Mouse (Mus musculus) kidney, adult 10 weeks (tissue): Measurements from ENCODE around the gene Acsf3. TPM values are rescaled to one million over a fixed set of nuclear protein-coding genes. Genes with fewer than 3 reads are reported as not detected.

Experiments
- polyA plus RNA-seq: library from polyadenylated mRNA; stranded (reverse); fragments of 350-450 nt; fragmentation: Illumina TruSeq; extraction: RNeasy Lipid Tissue Mini Kit (QIAGEN cat#74804); gene quantifications from one replicate; pipeline ENCODE4 v1.2.3, GENCODE M21; 2014; ENCODE audit warnings: low read depth, low replicate concordance

Gene Acsf3
- 0.73 TPM for polyA plus RNA-seq

DNA sequence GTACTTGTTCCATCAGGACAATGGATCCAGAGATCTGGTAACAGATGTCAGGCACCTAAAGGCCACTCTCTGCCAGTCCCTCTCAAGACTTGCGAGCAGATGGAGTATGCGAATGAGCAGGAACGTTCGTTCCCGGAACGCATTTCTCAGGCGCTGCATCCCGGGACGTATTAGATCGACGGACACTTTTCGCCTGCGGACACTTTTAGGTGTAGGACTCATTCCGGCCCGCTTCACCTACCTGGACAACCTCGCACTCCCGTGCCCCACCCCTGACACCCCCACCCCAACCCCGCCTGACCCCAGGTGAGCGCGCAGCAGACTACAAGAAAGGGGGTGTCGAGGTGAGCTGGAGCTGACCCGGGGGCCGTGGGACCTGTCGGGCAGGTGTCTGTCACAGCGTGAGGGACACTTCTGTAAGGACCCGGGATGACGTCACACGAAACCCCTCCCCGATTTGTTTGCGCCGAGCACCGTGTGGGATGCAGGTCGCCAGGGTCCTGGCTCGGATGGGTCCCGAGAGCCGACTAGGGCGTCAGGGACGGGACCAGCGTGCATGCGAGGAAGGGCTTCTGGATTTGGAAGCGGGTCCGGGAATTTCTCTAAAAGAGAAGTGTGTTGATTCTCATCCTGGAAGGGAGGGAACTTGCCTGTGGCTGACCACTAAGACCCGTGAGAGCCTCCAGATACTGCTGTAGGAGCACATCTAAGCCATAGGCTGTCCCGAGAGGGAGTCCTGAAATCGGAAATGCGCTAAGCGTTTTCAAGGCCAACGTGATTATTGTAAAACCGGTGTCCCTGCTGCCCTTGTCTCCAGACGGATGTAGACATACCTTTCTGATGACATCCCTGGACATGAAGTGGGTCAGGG is at the start of gene Acsf3:
Acsf3 (plus strand) TSS at position 202 of the 871 bp plus-strand sequence.

DNA sequence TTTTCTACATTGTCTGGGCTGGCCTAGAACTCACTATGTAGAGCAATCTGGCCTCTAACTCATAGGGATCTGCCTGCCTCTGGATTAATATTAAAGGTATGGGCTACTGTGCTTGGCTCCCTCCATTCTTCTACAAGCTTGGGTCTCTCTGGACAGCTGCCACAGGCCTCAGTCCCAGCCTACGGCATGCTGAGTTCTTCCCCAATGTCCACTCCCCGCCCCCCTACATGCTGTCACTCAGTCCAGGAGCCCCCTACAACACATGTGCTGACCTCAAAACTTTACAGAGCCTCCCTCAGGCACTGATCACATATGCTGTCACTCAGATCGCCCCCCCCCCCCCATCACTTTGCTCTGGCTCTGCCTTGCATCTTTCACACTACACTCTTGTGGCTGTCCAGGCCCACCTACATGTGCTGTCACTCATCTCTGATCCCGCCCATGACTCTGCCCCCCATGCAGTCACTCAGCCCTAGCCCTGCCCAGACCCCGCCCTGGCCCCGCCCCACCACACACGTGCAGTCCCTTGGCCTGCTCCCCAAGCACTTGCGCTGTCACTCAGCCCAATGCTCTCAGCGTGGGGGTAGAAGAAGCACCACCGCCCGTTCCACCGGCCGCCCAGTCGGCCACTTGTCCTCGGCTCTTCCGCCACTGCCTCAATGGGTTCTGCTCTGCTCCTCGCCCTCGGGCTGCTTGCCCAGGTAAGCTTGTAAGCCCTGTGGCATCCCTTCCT is 72.7 kb downstream of the Acsf3 start, which contains the start of gene Cdh15:
Cdh15 (plus strand) TSS at position 138 of the 733 bp plus-strand sequence.

Other genes starting within 250 kb of the Acsf3 start
- gene Piezo1, start 224.2 kb upstream of the Acsf3 start, polyA plus RNA-seq, result 1.4 TPM
- 0.61 TPM for gene Cdt1, start 207.5 kb upstream of the Acsf3 start, polyA plus RNA-seq
- gene Aprt, start 198.6 kb upstream of the Acsf3 start, polyA plus RNA-seq, result not detected
- 3.6 TPM for gene Galns, start 164.0 kb upstream of the Acsf3 start, polyA plus RNA-seq
- gene Trappc2l, start 163.8 kb upstream of the Acsf3 start, polyA plus RNA-seq, result 5.3 TPM
- not detected for gene Pabpn1l, start 152.7 kb upstream of the Acsf3 start, polyA plus RNA-seq
- gene Cbfa2t3, start 76.4 kb upstream of the Acsf3 start, polyA plus RNA-seq, result 1.1 TPM
- not detected for gene Cdh15, start 72.5 kb downstream of the Acsf3 start, polyA plus RNA-seq